Mouse (Mus musculus): Measurements from ENCODE around the gene Irak3. TPM values are rescaled to one million over a fixed set of nuclear protein-coding genes. Genes with fewer than 3 reads are reported as not detected.

The Irak3 gene
- polyA plus RNA-seq, 1 experiment from 2014 or later = 1.9 TPM

DNA sequence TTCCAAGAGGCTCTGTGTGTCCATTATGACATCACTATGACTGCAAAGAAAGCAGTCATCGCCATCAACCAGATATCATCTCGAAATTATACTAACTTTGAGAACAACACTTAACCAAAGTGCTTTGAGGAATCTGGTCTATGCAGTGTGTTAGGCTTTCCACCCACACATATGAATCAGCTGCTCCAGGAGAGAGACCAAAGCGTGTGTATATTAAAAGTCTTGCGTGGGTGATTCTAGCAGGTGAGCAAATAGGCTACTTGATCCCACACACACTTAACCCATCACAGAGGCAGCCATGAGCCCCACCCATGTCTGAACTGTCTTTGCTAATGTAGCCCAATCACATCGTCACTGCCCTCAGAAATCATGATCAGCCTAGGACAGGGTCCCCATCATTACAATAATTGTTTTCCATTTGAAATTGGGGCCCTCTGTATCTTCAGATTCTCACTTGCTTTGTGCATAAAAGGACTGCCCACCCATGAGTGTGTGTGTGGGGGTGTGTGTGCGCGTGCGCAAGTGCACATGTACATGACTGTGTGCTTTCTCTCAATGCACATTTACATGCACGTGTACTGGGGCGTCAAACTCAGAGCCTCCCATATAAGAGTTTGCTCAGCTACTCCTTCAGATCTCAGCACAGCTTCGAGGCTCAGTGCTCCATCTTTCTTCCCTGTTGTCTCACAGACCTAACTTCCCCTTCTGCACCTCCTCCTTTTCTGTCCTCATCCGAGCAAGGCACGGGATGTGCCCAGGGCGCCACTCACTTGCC lies 4.7 kb downstream of the Irak3 start:
- Histone ChIP-seq H3K4me2 (replicated peaks) (no peak overlapping the region), H3K36me3 (no peaks in the 10 kb centered on the region), H3K4me3 (no peak overlapping the region), H3K9me3 (replicated peaks) (no peaks in the 10 kb centered on the region), H3K9ac (no peak overlapping the region), H3K27me3 (peaks cover 16% of the 10 kb centered on the region), H3K4me1 (peaks cover 8% of the 10 kb centered on the region), H3K27ac (no peak overlapping the region)
- ATAC-seq (ENCODE audit: low FRiP score) = no peak
- 82% methylated on average over 14 of the region's 14 CpGs for WGBS

DNA sequence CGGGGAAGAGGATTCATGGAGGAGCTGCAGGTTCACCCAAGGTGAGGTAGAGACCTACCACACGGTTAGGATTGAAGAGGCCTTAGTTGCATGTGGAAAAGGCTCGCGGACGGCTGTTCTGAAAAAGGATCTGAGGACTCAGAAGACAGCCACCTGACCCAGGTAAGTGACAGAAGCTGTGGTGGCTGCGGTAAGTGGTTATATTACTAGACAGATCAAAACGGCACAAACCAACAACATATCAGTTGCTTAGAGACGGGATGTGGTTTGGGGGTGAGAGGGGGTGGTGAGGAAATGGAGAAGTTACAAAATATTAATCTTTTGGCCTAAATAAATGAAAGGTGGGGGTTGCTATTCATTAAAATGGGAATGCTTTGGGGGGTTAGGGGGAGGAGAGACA lies 8.7 kb downstream of the Irak3 start:
- Histone ChIP-seq H3K9me3 (replicated peaks) (no peaks in the 10 kb centered on the region), H3K36me3 (no peaks in the 10 kb centered on the region), H3K27me3 (no peaks in the 10 kb centered on the region), H3K27ac (no peak overlapping the region), H3K4me2 (replicated peaks) (no peak overlapping the region), H3K4me3 (no peak overlapping the region), H3K4me1 (no peaks in the 10 kb centered on the region), H3K9ac (no peak overlapping the region)
- no peak for ATAC-seq (ENCODE audit: low FRiP score)
- 92% methylated on average over 8 of the region's 8 CpGs for WGBS

DNA sequence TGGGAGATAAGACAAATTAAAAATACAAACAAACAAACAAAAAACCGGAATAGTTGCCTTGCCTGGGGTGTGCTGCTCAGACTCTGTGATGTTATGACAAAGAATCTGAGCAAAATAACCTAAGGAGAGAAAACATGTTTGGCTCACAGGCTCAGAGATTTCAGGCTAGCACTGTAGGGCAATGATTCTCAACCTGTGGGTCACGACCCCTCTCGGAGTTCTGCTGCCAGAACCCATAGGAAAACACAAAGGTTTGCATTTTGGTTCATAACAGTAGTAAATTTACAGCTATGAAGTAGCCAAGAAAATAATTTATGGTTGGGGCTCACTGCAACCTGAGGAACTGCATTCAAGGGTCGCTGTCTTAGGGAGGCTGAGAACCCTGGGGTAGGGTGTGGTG lies 9.7 kb downstream of the Irak3 start:
- ATAC-seq (ENCODE audit: low FRiP score) = no peak
- no peak overlapping the region for H3K4me2 ChIP-seq (replicated peaks)
- no peak overlapping the region for H3K4me3 ChIP-seq
- 88% methylated on average over 4 of the region's 4 CpGs for WGBS
- H3K4me1 ChIP-seq = no peaks in the 10 kb centered on the region
- H3K9me3 ChIP-seq (replicated peaks) = no peaks in the 10 kb centered on the region
- H3K9ac ChIP-seq = no peak overlapping the region
- H3K36me3 ChIP-seq = no peaks in the 10 kb centered on the region
- no peaks in the 10 kb centered on the region for H3K27me3 ChIP-seq
- H3K27ac ChIP-seq = no peak overlapping the region

DNA sequence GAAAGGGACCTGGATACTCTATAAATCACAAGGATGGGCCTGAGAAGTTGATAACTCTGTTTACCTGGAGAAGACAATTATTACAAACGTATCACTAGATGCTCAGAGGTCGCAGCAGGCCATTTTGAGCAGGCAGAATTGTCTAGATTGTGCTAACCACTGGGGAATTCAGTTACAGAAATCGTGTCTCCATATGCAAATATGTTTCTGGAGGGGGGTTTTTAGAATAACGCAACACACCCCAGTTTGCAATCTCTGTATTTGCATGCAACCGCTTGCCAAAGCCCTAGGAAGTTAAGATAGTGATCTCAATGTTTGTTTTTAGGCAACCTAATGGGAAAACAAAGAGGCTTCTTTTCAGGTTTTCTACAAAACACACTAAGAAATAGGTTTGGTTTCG lies 10.8 kb downstream of the Irak3 start:
- no peak for ATAC-seq (ENCODE audit: low FRiP score)
- 0 out of 2 replicates have a peak, but pooled peaks cover 2% of the 10 kb centered on the region for H3K9me3 ChIP-seq (replicated peaks)
- WGBS = 91% methylated on average over 6 of the region's 6 CpGs

GRCm38 (mm10) chr10:120189782-120190181 lies 12.1 kb downstream of the Irak3 start:
- H3K4me1 ChIP-seq = no peaks in the 10 kb centered on the region
- H3K9ac ChIP-seq = no peak overlapping the region
- ATAC-seq (ENCODE audit: low FRiP score) = no peak
- H3K36me3 ChIP-seq = no peaks in the 10 kb centered on the region
- H3K27me3 ChIP-seq = no peaks in the 10 kb centered on the region
- H3K4me3 ChIP-seq = no peak overlapping the region
- WGBS = 30% methylated on average over 6 of the region's 6 CpGs
- H3K9me3 ChIP-seq (replicated peaks) = 0 out of 2 replicates have a peak, but pooled peaks cover 2% of the 10 kb centered on the region
- no peak overlapping the region for H3K4me2 ChIP-seq (replicated peaks)
- H3K27ac ChIP-seq = no peak overlapping the region

More for the DNA sequence above, 10.8 kb downstream of the Irak3 start:
- Histone ChIP-seq H3K27ac (no peak overlapping the region), H3K4me2 (replicated peaks) (no peak overlapping the region), H3K36me3 (no peaks in the 10 kb centered on the region), H3K9ac (no peak overlapping the region), H3K4me3 (no peak overlapping the region), H3K27me3 (no peaks in the 10 kb centered on the region), H3K4me1 (no peaks in the 10 kb centered on the region)

GRCm38 (mm10) chr10:120189276-120189675 lies 12.7 kb downstream of the Irak3 start:
- no peaks in the 10 kb centered on the region for H3K27me3 ChIP-seq
- H3K9ac ChIP-seq = no peak overlapping the region
- 0 out of 2 replicates have a peak, but pooled peaks cover 2% of the 10 kb centered on the region for H3K9me3 ChIP-seq (replicated peaks)
- no peak overlapping the region for H3K27ac ChIP-seq
- no peak for ATAC-seq (ENCODE audit: low FRiP score)
- no peaks in the 10 kb centered on the region for H3K36me3 ChIP-seq
- no peak overlapping the region for H3K4me2 ChIP-seq (replicated peaks)
- H3K4me1 ChIP-seq = no peaks in the 10 kb centered on the region
- no peak overlapping the region for H3K4me3 ChIP-seq
- 72% methylated on average over 11 of the region's 11 CpGs for WGBS

GRCm38 (mm10) chr10:120188513-120188912 lies 13.4 kb downstream of the Irak3 start:
- H3K9ac ChIP-seq = no peak overlapping the region
- H3K9me3 ChIP-seq (replicated peaks) = 0 out of 2 replicates have a peak, but pooled peaks cover 2% of the 10 kb centered on the region
- H3K27ac ChIP-seq = no peak overlapping the region
- H3K27me3 ChIP-seq = no peaks in the 10 kb centered on the region
- H3K36me3 ChIP-seq = no peaks in the 10 kb centered on the region
- WGBS = 76% methylated on average over 2 of the region's 2 CpGs
- no peak overlapping the region for H3K4me2 ChIP-seq (replicated peaks)
- H3K4me3 ChIP-seq = no peak overlapping the region
- no peak for ATAC-seq (ENCODE audit: low FRiP score)
- H3K4me1 ChIP-seq = no peaks in the 10 kb centered on the region

- Histone ChIP-seq H3K27me3 (no peaks in the 10 kb centered on the region), H3K27ac (no peak overlapping the region), H3K9me3 (replicated peaks) (0 out of 2 replicates have a peak, but pooled peaks cover 2% of the 10 kb centered on the region), H3K9ac (no peak overlapping the region), H3K4me2 (replicated peaks) (no peak overlapping the region), H3K4me1 (no peaks in the 10 kb centered on the region), H3K4me3 (no peak overlapping the region), H3K36me3 (no peaks in the 10 kb centered on the region)
- 88% methylated on average over 2 of the region's 2 CpGs for WGBS
- ATAC-seq (ENCODE audit: low FRiP score) = no peak
Observed at GRCm38 (mm10) chr10:120183342-120183741, 18.6 kb downstream of the Irak3 start.

DNA sequence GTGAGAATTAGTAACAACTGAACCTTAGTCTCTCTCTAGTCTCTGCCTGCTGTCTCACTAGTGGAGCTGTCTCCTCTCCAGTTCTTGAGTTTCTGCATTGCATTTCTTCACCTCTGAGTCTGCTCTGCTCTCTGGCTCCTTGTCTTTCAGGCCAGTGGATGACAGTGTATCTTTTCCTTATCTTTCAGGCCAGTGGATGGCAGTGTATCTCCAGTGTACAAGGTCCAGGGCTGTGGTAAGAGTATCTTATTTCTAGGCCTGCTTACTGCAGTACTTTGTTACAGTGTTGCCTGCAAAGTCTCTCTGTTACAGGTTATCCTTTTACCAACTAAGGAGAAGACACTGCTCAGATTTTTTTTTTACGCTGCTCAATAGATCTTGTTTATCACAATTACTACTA lies 19.0 kb downstream of the Irak3 start:
- H3K4me3 ChIP-seq = no peak overlapping the region
- H3K27me3 ChIP-seq = no peaks in the 10 kb centered on the region
- H3K4me2 ChIP-seq (replicated peaks) = no peak overlapping the region
- 0 out of 2 replicates have a peak, but pooled peaks cover 2% of the 10 kb centered on the region for H3K9me3 ChIP-seq (replicated peaks)
- WGBS = 93% methylated on average over 1 of the region's 1 CpGs
- H3K9ac ChIP-seq = no peak overlapping the region
- H3K36me3 ChIP-seq = no peaks in the 10 kb centered on the region
- ATAC-seq (ENCODE audit: low FRiP score) = no peak
- H3K27ac ChIP-seq = no peak overlapping the region
- no peaks in the 10 kb centered on the region for H3K4me1 ChIP-seq

- no peaks in the 10 kb centered on the region; the same call in 1 of the 2 replicates for H3K9me3 ChIP-seq (replicated peaks)
- H3K9ac ChIP-seq = no peak overlapping the region
- no peaks in the 10 kb centered on the region for H3K27me3 ChIP-seq
- no peak overlapping the region for H3K27ac ChIP-seq
- no peak for ATAC-seq (ENCODE audit: low FRiP score)
- no peak overlapping the region for H3K4me2 ChIP-seq (replicated peaks)
- H3K36me3 ChIP-seq = no peaks in the 10 kb centered on the region
- 91% methylated on average over 15 of the region's 15 CpGs for WGBS
- H3K4me1 ChIP-seq = no peaks in the 10 kb centered on the region
- H3K4me3 ChIP-seq = no peak overlapping the region
Observed at GRCm38 (mm10) chr10:120174192-120174705, 27.7 kb downstream of the Irak3 start.

DNA sequence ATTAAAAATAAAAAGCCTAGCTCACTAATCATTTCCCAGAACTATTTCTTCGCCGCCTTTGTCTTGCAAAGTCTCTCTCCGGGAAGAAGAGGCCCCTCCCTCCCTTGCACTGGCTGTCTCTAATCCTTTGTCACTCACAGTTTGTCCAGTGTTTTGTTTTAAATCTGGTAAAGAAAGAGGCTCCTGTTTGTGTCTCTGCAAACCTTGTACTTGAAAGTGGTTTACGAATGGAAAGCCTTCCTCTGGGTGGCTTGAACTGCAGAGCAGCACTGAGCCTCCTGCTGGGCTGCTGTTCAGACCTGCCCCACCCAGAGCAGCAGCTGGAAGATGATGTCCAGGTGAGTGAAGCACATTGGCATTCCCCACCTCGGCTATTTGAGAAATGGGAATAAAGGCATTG lies 30.6 kb downstream of the Irak3 start:
- H3K4me1 ChIP-seq = no peaks in the 10 kb centered on the region
- no peaks in the 10 kb centered on the region for H3K27me3 ChIP-seq
- no peak overlapping the region for H3K27ac ChIP-seq
- 29% methylated on average over 5 of the region's 5 CpGs for WGBS
- ATAC-seq (ENCODE audit: low FRiP score) = no peak
- no peak overlapping the region for H3K9ac ChIP-seq
- H3K36me3 ChIP-seq = no peaks in the 10 kb centered on the region
- no peaks in the 10 kb centered on the region; the same call in 1 of the 2 replicates for H3K9me3 ChIP-seq (replicated peaks)
- no peak overlapping the region for H3K4me2 ChIP-seq (replicated peaks)
- no peak overlapping the region for H3K4me3 ChIP-seq

- 80% methylated on average over 4 of the region's 4 CpGs for WGBS
- H3K4me3 ChIP-seq = no peak overlapping the region
- no peak for ATAC-seq (ENCODE audit: low FRiP score)
Observed at GRCm38 (mm10) chr10:120170277-120170676, 31.7 kb downstream of the Irak3 start.

DNA sequence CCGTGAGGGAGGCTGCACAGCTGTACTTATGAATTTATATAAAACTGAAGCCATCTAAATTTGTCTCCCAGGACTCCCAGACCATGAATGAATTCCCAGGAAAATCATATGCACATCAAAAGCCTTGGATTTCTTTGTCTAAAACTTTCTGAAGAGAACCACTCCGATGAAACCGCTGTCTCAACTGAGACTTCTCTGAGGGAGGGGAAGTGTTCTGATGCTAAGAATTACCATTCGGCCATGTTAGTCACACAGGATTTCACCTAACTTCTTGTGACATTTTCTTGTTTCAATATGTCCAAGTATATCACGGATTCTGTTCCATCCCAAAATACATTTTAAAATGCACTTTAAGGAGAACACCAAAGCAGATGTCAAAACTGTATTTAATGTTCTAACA lies 32.1 kb downstream of the Irak3 start:
- WGBS = 76% methylated on average over 5 of the region's 5 CpGs
- Histone ChIP-seq H3K9me3 (replicated peaks) (no peaks in the 10 kb centered on the region; the same call in 1 of the 2 replicates), H3K4me2 (replicated peaks) (no peak overlapping the region), H3K4me1 (peaks cover 2% of the 10 kb centered on the region; the same call in 1 of the 2 replicates), H3K36me3 (no peaks in the 10 kb centered on the region), H3K27ac (no peak overlapping the region), H3K9ac (no peak overlapping the region), H3K27me3 (no peaks in the 10 kb centered on the region), H3K4me3 (no peak overlapping the region)
- ATAC-seq (ENCODE audit: low FRiP score) = no peak

More at GRCm38 (mm10) chr10:120170277-120170676, 31.7 kb downstream of the Irak3 start:
- Histone ChIP-seq H3K4me2 (replicated peaks) (no peak overlapping the region), H3K9me3 (replicated peaks) (no peaks in the 10 kb centered on the region; the same call in 1 of the 2 replicates), H3K27me3 (no peaks in the 10 kb centered on the region), H3K4me1 (no peaks in the 10 kb centered on the region; the same call in 1 of the 2 replicates), H3K36me3 (no peaks in the 10 kb centered on the region), H3K27ac (no peak overlapping the region), H3K9ac (no peak overlapping the region)

Data from hindbrain, embryonic 12.5 days (tissue).